Mouse (Mus musculus) liver, embryonic 14.5 days (tissue): ENCODE measurements around the gene Itih1.

ENCODE experiments used
- CTCF ChIP-seq: IDR thresholded peaks from 2 replicates; pipeline ENCODE4 v1.5.1; 2016; ENCODE audit warnings: antibody characterized with exemption, low read depth, control low read depth
- EP300 ChIP-seq: IDR thresholded peaks from 2 replicates; pipeline ENCODE4 v1.6.1; 2016; ENCODE audit warnings: antibody characterized with exemption, low read depth

DNA sequence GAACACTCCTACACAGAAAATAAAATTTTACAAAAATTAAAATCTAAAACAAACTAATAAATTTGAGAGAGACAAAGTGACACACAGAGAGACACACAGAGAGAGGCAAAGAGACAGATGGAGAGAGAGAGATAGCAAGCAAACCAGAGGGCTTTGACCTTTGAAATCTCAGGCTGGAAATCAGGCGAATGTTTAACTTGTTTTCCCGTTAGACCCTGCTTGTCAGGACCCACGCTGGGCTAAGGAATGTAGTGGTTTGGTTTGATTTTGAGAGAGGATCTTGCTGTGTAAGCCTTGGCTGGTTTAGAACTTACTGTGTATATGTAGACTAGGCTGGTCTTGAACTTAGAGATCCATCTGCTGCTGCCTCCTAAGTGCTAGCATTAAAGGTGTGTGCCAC, 33.1 kb upstream of the Itih1 start:
- TF ChIP-seq CTCF (no peak), EP300 (no peak)
